Mouse (Mus musculus): ENCODE results near the gene Ift52. TPM values are rescaled to one million over a fixed set of nuclear protein-coding genes. Genes with fewer than 3 reads are reported as not detected.

Gene Ift52
- polyA plus RNA-seq, 1 experiment from 2014 or later: 42.6 TPM

DNA sequence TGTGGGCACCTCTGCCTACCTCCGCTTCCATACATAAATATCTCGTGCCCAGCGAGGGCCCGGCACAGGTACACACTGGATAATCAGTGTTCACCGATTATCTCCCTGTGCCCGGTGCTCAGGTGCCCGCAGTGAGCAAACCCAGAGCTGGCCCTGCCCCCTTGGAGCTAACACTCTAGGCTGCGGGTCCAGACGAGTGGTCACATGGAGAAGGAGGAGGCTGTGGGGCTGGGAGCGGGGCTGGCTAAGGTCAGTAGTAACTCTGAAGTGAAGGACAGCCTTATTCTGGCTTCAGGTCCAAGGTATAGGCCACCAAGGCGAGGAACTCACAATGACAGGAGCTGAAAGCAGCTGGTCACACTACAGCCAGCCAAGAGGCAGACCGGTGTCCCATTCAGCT is 57.7 kb downstream of the Ift52 start:
- Histone ChIP-seq H3K4me2 (ENCODE audit: low read length) (no peak overlapping the region), H3K9me3 (replicated peaks; ENCODE audit: control insufficient read depth, low read length) (no peaks in the 10 kb centered on the region), H3K9ac (ENCODE audit: low read length) (no peak overlapping the region), H3K4me1 (ENCODE audit: control insufficient read depth, insufficient read depth, low read length) (no peaks in the 10 kb centered on the region), H3K27me3 (replicated peaks; ENCODE audit: control insufficient read depth, insufficient read depth, low read length) (no peaks in the 10 kb centered on the region), H3K27ac (ENCODE audit: low read depth, low read length) (no peak overlapping the region), H3K4me3 (ENCODE audit: low read depth, low read length) (no peak overlapping the region), H3K36me3 (ENCODE audit: control insufficient read depth, insufficient read depth, low read length) (peaks cover 42% of the 10 kb centered on the region)
- no peak for DNase-seq (ENCODE audit: low spot score)
- ATAC-seq: no peak
- 93% methylated on average over 12 of the region's 12 CpGs for WGBS

DNA sequence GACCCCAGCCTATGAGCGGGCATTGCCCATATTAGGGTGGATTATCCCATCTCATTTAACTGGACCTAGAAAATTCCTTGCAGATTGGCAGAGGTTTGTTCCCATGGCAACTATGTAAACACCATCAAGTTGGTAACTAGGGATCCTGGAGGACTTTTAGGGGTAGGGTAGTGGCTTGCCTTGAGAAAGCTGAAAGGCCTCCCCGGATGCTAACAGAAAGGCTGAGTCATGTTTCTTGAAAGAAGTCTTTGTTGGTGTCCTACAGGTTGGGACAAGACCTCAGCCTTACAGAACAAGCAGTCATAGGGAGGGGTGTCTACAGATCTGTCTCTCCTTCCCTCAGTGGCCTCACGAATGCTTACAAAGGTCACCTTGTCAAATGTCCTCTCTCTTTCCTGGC is 58.1 kb downstream of the Ift52 start:
- H3K9ac ChIP-seq (ENCODE audit: low read length): no peak overlapping the region
- H3K4me1 ChIP-seq (ENCODE audit: control insufficient read depth, insufficient read depth, low read length): no peaks in the 10 kb centered on the region
- H3K4me3 ChIP-seq (ENCODE audit: low read depth, low read length): no peak overlapping the region
- H3K9me3 ChIP-seq (replicated peaks; ENCODE audit: control insufficient read depth, low read length): no peaks in the 10 kb centered on the region
- no peak for DNase-seq (ENCODE audit: low spot score)
- no peak overlapping the region for H3K4me2 ChIP-seq (ENCODE audit: low read length)
- no peak overlapping the region for H3K27ac ChIP-seq (ENCODE audit: low read depth, low read length)
- H3K27me3 ChIP-seq (replicated peaks; ENCODE audit: control insufficient read depth, insufficient read depth, low read length): no peaks in the 10 kb centered on the region
- WGBS: 80% methylated on average over 3 of the region's 3 CpGs
- H3K36me3 ChIP-seq (ENCODE audit: control insufficient read depth, insufficient read depth, low read length): peaks cover 43% of the 10 kb centered on the region
- no peak for ATAC-seq

DNA sequence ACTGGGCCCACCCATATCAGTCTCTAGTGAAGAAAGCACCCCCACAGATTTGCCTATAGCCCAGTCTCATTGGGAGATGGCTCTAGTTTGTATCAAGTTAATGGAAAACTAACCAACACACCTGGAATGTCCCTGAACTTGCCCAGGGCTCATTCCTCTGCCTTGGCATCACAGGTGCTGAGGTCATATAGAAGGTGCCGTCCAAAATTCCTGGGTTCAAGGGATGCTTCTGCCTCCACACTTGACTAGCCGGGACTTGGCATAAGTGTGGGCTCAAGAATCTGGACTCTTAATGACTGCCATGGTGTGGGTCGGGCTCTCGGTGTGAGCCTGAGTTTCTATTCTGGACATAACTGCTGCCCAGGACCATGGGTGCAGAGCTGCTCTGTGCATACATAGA is 61.9 kb downstream of the Ift52 start:
- no peak overlapping the region for H3K4me2 ChIP-seq (ENCODE audit: low read length)
- no peaks in the 10 kb centered on the region for H3K27me3 ChIP-seq (replicated peaks; ENCODE audit: control insufficient read depth, insufficient read depth, low read length)
- WGBS: 97% methylated on average over 4 of the region's 4 CpGs
- no peak for ATAC-seq
- H3K4me1 ChIP-seq (ENCODE audit: control insufficient read depth, insufficient read depth, low read length): no peaks in the 10 kb centered on the region
- peaks cover 24% of the 10 kb centered on the region for H3K36me3 ChIP-seq (ENCODE audit: control insufficient read depth, insufficient read depth, low read length)
- H3K9me3 ChIP-seq (replicated peaks; ENCODE audit: control insufficient read depth, low read length): no peaks in the 10 kb centered on the region
- no peak overlapping the region for H3K27ac ChIP-seq (ENCODE audit: low read depth, low read length)
- no peak overlapping the region for H3K9ac ChIP-seq (ENCODE audit: low read length)
- DNase-seq (ENCODE audit: low spot score): no peak
- no peak overlapping the region for H3K4me3 ChIP-seq (ENCODE audit: low read depth, low read length)

DNA sequence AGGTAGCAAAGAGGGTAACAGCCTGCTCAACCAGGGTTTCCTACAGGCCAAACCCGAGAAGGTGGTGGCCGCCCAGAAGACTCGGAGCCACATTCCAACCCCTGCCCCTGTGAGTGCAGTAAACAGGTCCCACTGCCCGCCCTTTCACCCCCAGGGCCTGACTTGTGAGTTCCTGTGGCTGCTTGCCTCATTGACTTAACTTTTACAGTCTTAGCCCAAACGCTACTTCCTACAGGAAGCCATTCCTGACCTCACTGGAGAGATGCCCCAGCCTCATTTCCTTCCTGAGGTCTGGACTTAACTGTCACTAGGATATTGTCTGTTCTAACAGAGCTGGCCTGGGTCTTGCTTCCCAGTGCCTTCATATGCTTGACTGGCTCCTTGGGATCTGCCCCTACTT is 65.4 kb downstream of the Ift52 start:
- ATAC-seq (no peak), DNase-seq (ENCODE audit: low spot score) (no peak)
- Histone ChIP-seq H3K36me3 (ENCODE audit: control insufficient read depth, insufficient read depth, low read length) (0 out of 2 replicates have a peak, but pooled peaks cover 7% of the 10 kb centered on the region), H3K9me3 (replicated peaks; ENCODE audit: control insufficient read depth, low read length) (no peaks in the 10 kb centered on the region), H3K4me2 (ENCODE audit: low read length) (no peak overlapping the region), H3K4me1 (ENCODE audit: control insufficient read depth, insufficient read depth, low read length) (no peaks in the 10 kb centered on the region), H3K27me3 (replicated peaks; ENCODE audit: control insufficient read depth, insufficient read depth, low read length) (no peaks in the 10 kb centered on the region), H3K27ac (ENCODE audit: low read depth, low read length) (no peak overlapping the region), H3K4me3 (ENCODE audit: low read depth, low read length) (no peak overlapping the region), H3K9ac (ENCODE audit: low read length) (no peak overlapping the region)
- WGBS: 93% methylated on average over 5 of the region's 5 CpGs

DNA sequence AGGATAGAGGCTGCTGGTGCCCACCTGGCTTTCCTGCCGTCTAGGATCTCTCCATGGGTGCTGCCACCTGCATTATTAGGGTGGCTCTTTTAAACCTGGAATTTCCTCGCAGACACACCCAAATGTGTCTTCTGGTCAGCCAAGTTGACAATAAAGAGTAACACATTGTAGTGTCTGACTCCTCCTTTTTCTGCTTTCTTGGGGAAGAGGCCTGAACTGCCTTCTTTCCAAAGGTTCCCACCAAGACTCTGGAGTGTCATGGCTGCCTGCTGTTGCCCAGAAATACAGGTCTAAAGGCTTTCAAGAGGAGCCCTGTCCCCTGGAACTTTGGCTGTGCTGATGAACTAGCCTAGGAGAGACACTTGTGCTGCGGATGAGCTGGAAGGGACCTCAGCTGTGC is 67.4 kb downstream of the Ift52 start:
- no peak overlapping the region for H3K27ac ChIP-seq (ENCODE audit: low read depth, low read length)
- H3K9me3 ChIP-seq (replicated peaks; ENCODE audit: control insufficient read depth, low read length): no peaks in the 10 kb centered on the region
- 92% methylated on average over 3 of the region's 3 CpGs for WGBS
- H3K36me3 ChIP-seq (ENCODE audit: control insufficient read depth, insufficient read depth, low read length): 0 out of 2 replicates have a peak, but pooled peaks cover 3% of the 10 kb centered on the region
- DNase-seq (ENCODE audit: low spot score) (no peak), ATAC-seq (no peak)
- no peak overlapping the region for H3K4me2 ChIP-seq (ENCODE audit: low read length)
- no peaks in the 10 kb centered on the region for H3K27me3 ChIP-seq (replicated peaks; ENCODE audit: control insufficient read depth, insufficient read depth, low read length)
- H3K4me3 ChIP-seq (ENCODE audit: low read depth, low read length): no peak overlapping the region
- H3K4me1 ChIP-seq (ENCODE audit: control insufficient read depth, insufficient read depth, low read length): no peaks in the 10 kb centered on the region
- H3K9ac ChIP-seq (ENCODE audit: low read length): no peak overlapping the region

DNA sequence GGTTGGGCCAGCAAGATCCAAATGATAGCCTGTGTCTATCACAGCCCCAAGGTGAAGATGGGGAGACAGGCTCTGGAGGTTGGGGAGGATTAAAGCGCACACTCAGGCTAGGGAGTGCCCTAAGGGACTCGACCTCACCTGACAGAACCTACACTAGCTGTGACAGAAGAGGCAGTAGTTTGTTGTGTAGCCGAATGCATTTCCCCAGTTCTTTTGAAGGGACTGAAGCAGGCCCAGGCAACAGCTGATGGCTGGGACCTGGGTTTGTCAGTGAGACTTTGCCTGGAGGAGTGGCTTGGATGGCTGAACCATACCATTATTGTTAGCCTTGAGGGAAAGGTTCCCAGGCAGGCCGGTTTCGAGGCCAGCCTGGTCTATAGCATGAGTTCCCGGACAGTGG is 67.9 kb downstream of the Ift52 start:
- Histone ChIP-seq H3K27ac (ENCODE audit: low read depth, low read length) (no peak overlapping the region), H3K4me3 (ENCODE audit: low read depth, low read length) (no peak overlapping the region), H3K9ac (ENCODE audit: low read length) (no peak overlapping the region), H3K36me3 (ENCODE audit: control insufficient read depth, insufficient read depth, low read length) (no peaks in the 10 kb centered on the region), H3K27me3 (replicated peaks; ENCODE audit: control insufficient read depth, insufficient read depth, low read length) (no peaks in the 10 kb centered on the region), H3K4me2 (ENCODE audit: low read length) (no peak overlapping the region), H3K4me1 (ENCODE audit: control insufficient read depth, insufficient read depth, low read length) (no peaks in the 10 kb centered on the region), H3K9me3 (replicated peaks; ENCODE audit: control insufficient read depth, low read length) (no peaks in the 10 kb centered on the region)
- ATAC-seq: no peak
- no peak for DNase-seq (ENCODE audit: low spot score)
- WGBS: 86% methylated on average over 6 of the region's 6 CpGs

DNA sequence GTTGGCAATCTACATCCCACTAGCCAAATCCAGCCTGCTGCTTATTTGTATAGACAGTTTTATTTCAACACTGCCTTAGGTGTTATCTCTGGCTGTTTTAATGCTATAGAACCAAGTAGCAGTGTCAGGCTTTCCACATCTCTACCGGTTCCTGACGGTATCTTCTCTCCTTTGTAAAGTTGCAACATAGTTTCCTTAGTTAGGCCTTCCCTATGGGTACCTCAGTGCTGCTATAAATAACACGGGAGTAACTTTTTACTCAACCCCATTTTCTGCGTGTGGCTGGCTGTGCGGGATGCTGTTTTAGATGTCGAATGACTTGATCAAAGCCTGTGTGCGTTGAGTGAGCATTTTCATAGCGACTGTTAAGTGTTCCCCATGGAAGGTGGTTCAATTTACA is 69.4 kb downstream of the Ift52 start:
- Histone ChIP-seq H3K27ac (ENCODE audit: low read depth, low read length) (no peak overlapping the region), H3K4me3 (ENCODE audit: low read depth, low read length) (no peak overlapping the region), H3K27me3 (replicated peaks; ENCODE audit: control insufficient read depth, insufficient read depth, low read length) (no peaks in the 10 kb centered on the region), H3K9me3 (replicated peaks; ENCODE audit: control insufficient read depth, low read length) (no peaks in the 10 kb centered on the region), H3K9ac (ENCODE audit: low read length) (no peak overlapping the region), H3K4me1 (ENCODE audit: control insufficient read depth, insufficient read depth, low read length) (no peaks in the 10 kb centered on the region), H3K4me2 (ENCODE audit: low read length) (no peak overlapping the region), H3K36me3 (ENCODE audit: control insufficient read depth, insufficient read depth, low read length) (no peaks in the 10 kb centered on the region)
- DNase-seq (ENCODE audit: low spot score) (no peak), ATAC-seq (no peak)
- 89% methylated on average over 8 of the region's 8 CpGs for WGBS

DNA sequence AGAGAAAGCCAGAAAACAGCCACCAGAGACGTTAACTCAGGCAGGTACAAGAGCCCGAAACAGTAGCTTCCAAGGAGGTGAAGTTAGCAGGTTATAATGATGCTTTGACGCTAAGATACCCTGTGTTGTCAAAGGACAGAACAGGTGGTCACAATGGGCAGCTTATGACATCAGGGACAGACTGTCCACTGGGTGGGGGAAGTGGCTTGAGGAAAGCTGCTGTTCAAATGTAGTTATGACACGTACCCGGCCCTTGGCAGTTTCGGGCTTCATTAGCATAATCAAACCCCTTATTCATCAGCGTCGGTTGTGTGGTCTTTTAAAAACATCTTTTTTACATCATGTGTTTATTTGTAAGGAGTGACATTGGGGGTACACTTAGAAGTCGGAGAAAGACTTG is 70.6 kb downstream of the Ift52 start, which contains the start of gene Gtsf1l:
TSS of gene Gtsf1l (minus strand) at position 128 of the 400 bp plus-strand sequence.
- Histone ChIP-seq H3K9ac (ENCODE audit: low read length) (no peak within 1 kb of the TSS), H3K9me3 (replicated peaks; ENCODE audit: control insufficient read depth, low read length) (no peaks in the 10 kb centered on the region), H3K36me3 (ENCODE audit: control insufficient read depth, insufficient read depth, low read length) (no peaks in the 10 kb centered on the region), H3K27ac (ENCODE audit: low read depth, low read length) (no peak within 1 kb of the TSS), H3K4me2 (ENCODE audit: low read length) (no peak within 1 kb of the TSS), H3K27me3 (replicated peaks; ENCODE audit: control insufficient read depth, insufficient read depth, low read length) (no peaks in the 10 kb centered on the region), H3K4me3 (ENCODE audit: low read depth, low read length) (no peak within 1 kb of the TSS), H3K4me1 (ENCODE audit: control insufficient read depth, insufficient read depth, low read length) (no peaks in the 10 kb centered on the region)
- WGBS: 87% methylated on average over 9 of the region's 9 CpGs
- DNase-seq (ENCODE audit: low spot score) (no peak), ATAC-seq (no peak)

DNA sequence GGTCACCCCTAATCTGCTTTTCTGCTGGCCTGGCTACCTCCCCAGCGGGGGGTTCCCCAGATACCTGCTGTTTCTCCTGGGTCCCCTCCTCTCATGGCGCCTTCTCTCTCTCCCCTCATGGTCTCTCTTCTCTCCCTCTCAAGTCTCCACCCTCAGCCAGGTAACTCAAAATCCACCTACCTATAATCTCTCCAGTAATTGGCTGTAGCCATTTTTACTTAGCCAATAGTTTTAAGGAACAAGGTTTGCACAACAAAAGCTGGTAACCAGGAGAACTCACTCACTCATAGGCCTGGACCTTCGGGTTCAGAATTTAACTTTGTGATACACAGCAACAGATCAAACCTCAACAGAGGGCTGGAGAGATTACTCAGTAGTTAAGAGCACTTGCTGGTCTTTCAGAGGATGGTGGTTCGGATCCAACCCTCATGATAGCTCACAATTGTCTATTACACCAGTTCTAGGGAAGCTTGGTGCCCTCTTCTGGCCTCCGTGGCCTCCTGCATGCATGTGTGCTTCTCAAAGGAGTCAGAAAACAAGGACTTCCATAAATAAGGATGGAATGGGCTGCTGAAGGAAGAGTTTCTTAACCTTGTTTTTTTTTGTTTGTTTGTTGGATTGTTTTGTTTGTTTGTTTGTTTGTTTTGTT is 72.4 kb downstream of the Ift52 start:
- H3K4me3 ChIP-seq (ENCODE audit: low read depth, low read length): no peak overlapping the region
- 76% methylated on average over 5 of the region's 5 CpGs for WGBS
- H3K4me2 ChIP-seq (ENCODE audit: low read length): no peak overlapping the region
- no peaks in the 10 kb centered on the region for H3K27me3 ChIP-seq (replicated peaks; ENCODE audit: control insufficient read depth, insufficient read depth, low read length)
- no peak overlapping the region for H3K27ac ChIP-seq (ENCODE audit: low read depth, low read length)
- no peak overlapping the region for H3K9ac ChIP-seq (ENCODE audit: low read length)
- no peaks in the 10 kb centered on the region for H3K4me1 ChIP-seq (ENCODE audit: control insufficient read depth, insufficient read depth, low read length)
- H3K9me3 ChIP-seq (replicated peaks; ENCODE audit: control insufficient read depth, low read length): no peaks in the 10 kb centered on the region
- ATAC-seq (no peak), DNase-seq (ENCODE audit: low spot score) (no peak)
- no peaks in the 10 kb centered on the region for H3K36me3 ChIP-seq (ENCODE audit: control insufficient read depth, insufficient read depth, low read length)

Measured in forebrain, embryonic 14.5 days (tissue).